Mouse (Mus musculus) MN1 (cell line): ENCODE data around the gene Epp13.
"Not testable (repeated sequence)": the region's sequence is repeated elsewhere in the genome, so short reads cannot be mapped to it uniquely, and the experiment has no call there.

Experiments
- DNase-seq: peaks from one replicate; pipeline ENCODE4 v3.0.0-alpha.2; 2016; ENCODE audit warnings: low spot score

Epp13 gene

DNA sequence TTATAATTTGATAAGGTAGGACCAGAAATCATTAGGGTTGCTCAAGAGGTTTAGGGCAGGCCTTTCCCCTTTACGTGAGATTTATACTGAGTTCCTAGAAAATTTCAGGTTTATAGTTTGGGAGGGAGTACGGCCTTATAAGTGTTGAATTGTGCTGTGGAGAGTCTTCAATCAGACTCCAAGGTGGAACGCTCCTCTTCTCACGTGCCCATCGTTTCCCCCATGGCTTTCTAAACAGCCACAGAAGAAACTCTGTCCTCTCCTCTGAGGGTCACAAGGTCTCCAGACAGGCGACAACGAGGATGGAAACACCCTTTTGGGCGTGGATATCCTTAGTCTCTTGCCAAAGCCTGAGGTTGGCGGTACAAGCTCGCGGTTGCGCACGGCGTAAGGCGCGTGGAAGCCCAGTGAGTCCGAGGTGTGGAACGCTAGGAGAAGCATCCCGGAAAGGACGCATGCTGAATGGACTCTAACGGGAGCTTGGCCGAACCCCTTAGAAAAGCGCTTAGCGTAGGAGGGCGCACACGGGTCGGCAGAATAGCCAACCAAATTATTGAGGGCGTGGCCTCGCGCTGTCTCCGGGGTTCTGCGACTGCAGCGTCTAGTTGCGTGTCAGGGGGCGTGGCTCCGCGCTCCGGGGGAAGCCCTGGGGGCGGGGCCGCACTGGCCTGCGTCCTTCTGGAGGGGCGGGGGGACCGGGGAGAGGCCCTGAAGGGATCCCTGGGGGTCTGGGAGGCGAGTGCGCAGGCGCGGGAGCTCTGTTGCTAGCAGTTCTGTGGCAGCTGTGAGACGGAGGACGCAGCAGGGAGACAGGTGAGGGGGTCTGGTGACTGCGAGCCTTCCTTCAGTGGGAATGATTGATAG, 33.6 kb downstream of the Epp13 start, which contains the start of gene Zfp667:
Zfp667 (plus strand) TSS at position 738 of the 864 bp plus-strand sequence.
- DNase-seq: peak; percentile 97

DNA sequence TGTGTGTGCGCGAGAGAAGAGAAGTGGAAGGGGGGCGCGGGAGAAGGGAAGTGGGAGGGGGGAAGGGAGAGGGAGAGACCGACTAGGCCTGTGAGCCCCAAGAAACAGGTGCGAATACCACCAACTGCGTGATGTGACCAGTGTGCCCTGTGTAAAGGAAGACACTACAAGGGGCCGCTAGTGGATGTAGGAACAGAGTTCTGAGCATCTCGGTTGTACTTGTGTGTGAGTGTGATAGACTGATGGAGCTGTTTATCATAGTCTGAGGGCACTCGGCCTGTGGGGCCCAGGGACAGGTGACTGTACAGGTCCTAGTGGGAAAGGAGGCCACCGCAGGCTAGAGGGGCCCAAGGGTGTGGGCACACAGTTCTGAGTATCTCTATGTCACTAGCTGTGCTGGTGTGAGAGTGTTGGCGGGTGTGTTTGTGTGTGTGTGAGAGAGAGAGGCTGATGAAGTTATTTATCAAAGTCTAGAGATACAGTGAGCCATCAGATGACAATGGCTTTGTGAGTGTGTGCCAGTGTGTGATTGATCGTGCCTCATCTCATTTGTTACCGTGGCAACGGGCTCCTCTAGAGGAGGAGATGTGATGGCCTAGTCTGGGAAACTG, 34.5 kb downstream of the Epp13 start:
- DNase-seq: peak; percentile 35

DNA sequence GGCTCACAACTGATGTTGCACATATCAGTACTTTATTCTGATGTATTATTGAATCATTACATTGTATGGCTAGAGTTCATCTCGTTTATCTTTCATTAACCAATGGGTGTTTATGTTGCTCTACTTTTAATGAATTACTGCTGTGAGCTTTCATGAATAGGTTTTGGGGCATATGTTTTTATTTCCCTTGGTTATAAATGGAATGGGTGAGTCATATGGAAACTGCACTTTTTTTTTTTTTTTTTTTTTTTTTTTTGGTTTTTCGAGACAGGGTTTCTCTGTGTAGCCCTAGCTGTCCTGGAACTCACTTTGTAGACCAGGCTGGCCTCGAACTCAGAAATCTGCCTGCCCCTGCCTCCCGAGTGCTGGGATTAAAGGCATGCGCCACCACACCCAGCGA, 38.6 kb downstream of the Epp13 start:
- DNase-seq: not testable (repeated sequence)

DNA sequence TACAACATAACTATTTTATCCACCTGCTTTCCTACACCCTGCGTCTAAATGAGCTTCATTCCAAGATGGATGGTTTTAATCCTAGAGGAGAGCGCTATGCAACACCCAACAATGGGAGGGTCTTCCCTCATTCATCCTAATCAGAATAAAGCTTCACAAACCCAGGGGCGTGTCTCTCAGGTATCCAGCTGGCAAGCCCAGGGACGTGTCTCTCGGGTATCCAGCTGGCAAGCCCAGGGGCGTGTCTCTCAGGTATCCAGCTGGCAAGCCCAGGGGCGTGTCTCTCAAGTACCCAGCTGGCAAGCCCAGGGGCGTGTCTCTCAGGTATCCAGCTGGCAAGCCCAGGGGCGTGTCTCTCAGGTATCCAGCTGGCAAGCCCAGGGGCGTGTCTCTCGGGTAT, 48.3 kb downstream of the Epp13 start:
- not testable (repeated sequence) for DNase-seq

DNA sequence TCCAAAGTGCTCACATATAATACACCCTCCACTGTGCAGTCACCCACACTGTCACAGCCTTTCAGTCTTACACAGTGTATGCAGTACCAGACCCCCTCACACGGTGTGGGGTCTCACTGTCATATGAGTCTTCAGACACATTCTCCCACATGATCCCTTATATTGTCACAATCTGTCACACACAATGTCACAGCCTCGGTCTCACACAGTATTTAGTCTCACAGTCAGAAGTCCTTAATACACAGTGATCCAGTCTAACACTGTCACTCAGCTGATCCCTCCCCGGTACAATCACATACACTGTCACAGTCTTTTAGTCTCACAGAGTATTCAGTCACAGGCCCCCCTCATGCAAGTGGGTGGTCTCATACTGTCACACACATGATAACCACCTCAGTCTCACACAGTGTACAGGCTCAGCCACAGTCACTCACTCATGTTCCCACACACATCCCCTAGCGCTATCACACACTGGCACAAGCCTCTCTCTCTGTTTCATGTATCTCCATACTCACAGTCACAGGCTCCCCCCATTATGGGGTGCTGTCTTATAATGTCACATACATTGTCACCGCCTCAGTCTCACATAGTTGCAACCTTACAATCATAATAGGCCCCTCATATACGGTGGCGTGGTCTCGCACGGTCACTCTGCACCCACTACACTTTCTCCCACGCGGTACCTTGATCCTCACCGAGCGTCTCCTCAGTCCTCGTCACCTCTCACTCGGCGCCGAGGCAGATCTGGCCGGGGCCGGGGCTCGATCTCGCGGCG, 78.1 kb downstream of the Epp13 start:
- no peak for DNase-seq

DNA sequence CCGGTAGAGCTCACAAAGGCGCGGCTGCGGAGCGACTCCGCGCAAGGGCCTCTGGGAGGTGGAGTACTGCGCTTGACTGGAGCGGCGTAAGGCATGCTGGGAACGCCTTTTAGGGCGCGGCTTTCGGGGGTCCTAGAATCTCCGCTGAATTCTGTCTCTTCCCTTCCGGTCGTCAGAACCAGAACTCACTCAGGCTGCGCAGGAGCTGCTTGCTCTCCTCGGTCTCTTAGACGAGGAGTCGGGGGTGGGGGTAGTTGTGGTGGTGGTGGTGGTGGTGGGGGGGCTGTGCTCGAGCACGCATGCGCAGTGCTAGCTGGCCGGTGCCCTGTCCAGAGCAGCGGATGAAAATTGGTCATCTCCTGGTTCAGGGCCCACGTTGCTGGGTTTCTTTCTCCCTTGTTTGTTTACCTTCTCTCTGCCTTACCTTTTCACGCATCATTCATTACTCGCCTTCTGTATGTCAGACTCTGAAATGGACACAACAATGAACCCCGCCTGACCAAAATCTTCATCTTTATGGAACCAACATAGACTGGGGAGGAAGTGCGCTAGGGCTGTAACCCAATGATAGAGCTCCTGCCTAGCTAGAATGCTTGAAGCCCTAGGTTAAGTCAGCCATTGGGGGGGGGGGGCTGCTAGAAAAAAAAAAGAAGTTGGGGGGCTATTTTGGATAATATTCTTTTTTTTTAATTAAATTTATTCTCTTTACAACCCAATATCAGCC, 78.9 kb downstream of the Epp13 start, which contains the start of gene Zfp583:
Zfp583 (minus strand) TSS at position 53 of the 724 bp plus-strand sequence.
- peak; percentile 56 for DNase-seq
